Mouse (Mus musculus): ENCODE measurements around the gene Col4a1. TPM values are rescaled to one million over a fixed set of nuclear protein-coding genes. Genes with fewer than 3 reads are reported as not detected.

The Col4a1 gene
- polyA plus RNA-seq, 1 experiment from 2014 or later: 289 TPM

GRCm38 (mm10) chr8:11187581-11188271 is 124.9 kb downstream of the Col4a1 start:
- 0 out of 2 replicates have a peak, but pooled peaks cover 6% of the 10 kb centered on the region for H3K27me3 ChIP-seq (replicated peaks; ENCODE audit: control insufficient read depth, insufficient read depth, low read length)
- WGBS: 1% methylated on average over 46 of the region's 46 CpGs

GRCm38 (mm10) chr8:11186456-11186855 is 126.2 kb downstream of the Col4a1 start:
- Histone ChIP-seq H3K4me3 (ENCODE audit: low read depth, low read length) (no peak overlapping the region), H3K27ac (replicated peaks; ENCODE audit: low read depth, low read length) (no peak overlapping the region), H3K4me2 (ENCODE audit: low read depth, low read length) (no peak overlapping the region), H3K27me3 (replicated peaks; ENCODE audit: control insufficient read depth, insufficient read depth, low read length) (0 out of 2 replicates have a peak, but pooled peaks cover 6% of the 10 kb centered on the region), H3K9ac (ENCODE audit: low read depth, low read length) (no peak overlapping the region), H3K36me3 (ENCODE audit: control insufficient read depth, insufficient read depth, low read length) (no peaks in the 10 kb centered on the region), H3K4me1 (ENCODE audit: control insufficient read depth, insufficient read depth, low read length) (peaks cover 13% of the 10 kb centered on the region; the same call in 1 of the 2 replicates), H3K9me3 (ENCODE audit: control insufficient read depth, low read length) (no peaks in the 10 kb centered on the region)
- DNase-seq (ENCODE audit: low spot score): peak; percentile 35
- WGBS: 49% methylated on average over 4 of the region's 4 CpGs
- no peak for ATAC-seq (ENCODE audit: low read depth)

More at GRCm38 (mm10) chr8:11187581-11188271, 124.9 kb downstream of the Col4a1 start:
- no peaks in the 10 kb centered on the region for H3K36me3 ChIP-seq (ENCODE audit: control insufficient read depth, insufficient read depth, low read length)
- ATAC-seq (ENCODE audit: low read depth) (peak; percentile 68), DNase-seq (ENCODE audit: low spot score) (peak; percentile 82)
- H3K9me3 ChIP-seq (ENCODE audit: control insufficient read depth, low read length): no peaks in the 10 kb centered on the region
- H3K4me2 ChIP-seq (ENCODE audit: low read depth, low read length): peak overlapping the region; percentile 98
- peak overlapping the region; percentile 47 for H3K4me3 ChIP-seq (ENCODE audit: low read depth, low read length)
- peaks cover 13% of the 10 kb centered on the region; the same call in 1 of the 2 replicates for H3K4me1 ChIP-seq (ENCODE audit: control insufficient read depth, insufficient read depth, low read length)
- no peak overlapping the region for H3K27ac ChIP-seq (replicated peaks; ENCODE audit: low read depth, low read length)
- H3K9ac ChIP-seq (ENCODE audit: low read depth, low read length): peak overlapping the region; percentile 63

GRCm38 (mm10) chr8:11185672-11186071 is 127.0 kb downstream of the Col4a1 start:
- WGBS: 91% methylated on average over 2 of the region's 2 CpGs
- no peak overlapping the region for H3K4me3 ChIP-seq (ENCODE audit: low read depth, low read length)
- DNase-seq (ENCODE audit: low spot score) (no peak), ATAC-seq (ENCODE audit: low read depth) (no peak)
- no peak overlapping the region for H3K4me2 ChIP-seq (ENCODE audit: low read depth, low read length)
- no peaks in the 10 kb centered on the region for H3K36me3 ChIP-seq (ENCODE audit: control insufficient read depth, insufficient read depth, low read length)
- no peak overlapping the region for H3K27ac ChIP-seq (replicated peaks; ENCODE audit: low read depth, low read length)
- peaks cover 13% of the 10 kb centered on the region; the same call in 1 of the 2 replicates for H3K4me1 ChIP-seq (ENCODE audit: control insufficient read depth, insufficient read depth, low read length)
- no peaks in the 10 kb centered on the region for H3K9me3 ChIP-seq (ENCODE audit: control insufficient read depth, low read length)
- 0 out of 2 replicates have a peak, but pooled peaks cover 6% of the 10 kb centered on the region for H3K27me3 ChIP-seq (replicated peaks; ENCODE audit: control insufficient read depth, insufficient read depth, low read length)
- no peak overlapping the region for H3K9ac ChIP-seq (ENCODE audit: low read depth, low read length)

GRCm38 (mm10) chr8:11183611-11184031 is 129.0 kb downstream of the Col4a1 start:
- H3K4me2 ChIP-seq (ENCODE audit: low read depth, low read length): no peak overlapping the region
- no peaks in the 10 kb centered on the region for H3K36me3 ChIP-seq (ENCODE audit: control insufficient read depth, insufficient read depth, low read length)
- ATAC-seq (ENCODE audit: low read depth) (no peak; the same call in 1 of the 2 replicates), DNase-seq (ENCODE audit: low spot score) (no peak)
- 69% methylated on average over 9 of the region's 9 CpGs for WGBS
- no peak overlapping the region for H3K4me3 ChIP-seq (ENCODE audit: low read depth, low read length)
- peaks cover 13% of the 10 kb centered on the region; the same call in 1 of the 2 replicates for H3K4me1 ChIP-seq (ENCODE audit: control insufficient read depth, insufficient read depth, low read length)
- H3K27ac ChIP-seq (replicated peaks; ENCODE audit: low read depth, low read length): no peak overlapping the region
- H3K27me3 ChIP-seq (replicated peaks; ENCODE audit: control insufficient read depth, insufficient read depth, low read length): 0 out of 2 replicates have a peak, but pooled peaks cover 6% of the 10 kb centered on the region
- no peak overlapping the region for H3K9ac ChIP-seq (ENCODE audit: low read depth, low read length)
- H3K9me3 ChIP-seq (ENCODE audit: control insufficient read depth, low read length): no peaks in the 10 kb centered on the region

GRCm38 (mm10) chr8:11182606-11183005 is 130.0 kb downstream of the Col4a1 start:
- H3K27me3 ChIP-seq (replicated peaks; ENCODE audit: control insufficient read depth, insufficient read depth, low read length): no peaks in the 10 kb centered on the region
- 80% methylated on average over 12 of the region's 12 CpGs for WGBS
- H3K36me3 ChIP-seq (ENCODE audit: control insufficient read depth, insufficient read depth, low read length): no peaks in the 10 kb centered on the region
- DNase-seq (ENCODE audit: low spot score): no peak
- H3K9ac ChIP-seq (ENCODE audit: low read depth, low read length): no peak overlapping the region
- no peak overlapping the region for H3K27ac ChIP-seq (replicated peaks; ENCODE audit: low read depth, low read length)
- H3K4me2 ChIP-seq (ENCODE audit: low read depth, low read length): no peak overlapping the region
- no peak for ATAC-seq (ENCODE audit: low read depth)
- peaks cover 7% of the 10 kb centered on the region; the same call in 1 of the 2 replicates for H3K4me1 ChIP-seq (ENCODE audit: control insufficient read depth, insufficient read depth, low read length)
- no peak overlapping the region for H3K4me3 ChIP-seq (ENCODE audit: low read depth, low read length)
- H3K9me3 ChIP-seq (ENCODE audit: control insufficient read depth, low read length): no peaks in the 10 kb centered on the region

- WGBS: 50% methylated on average over 4 of the region's 4 CpGs
- Histone ChIP-seq H3K27ac (replicated peaks; ENCODE audit: low read depth, low read length) (no peak overlapping the region), H3K4me3 (ENCODE audit: low read depth, low read length) (no peak overlapping the region), H3K36me3 (ENCODE audit: control insufficient read depth, insufficient read depth, low read length) (no peaks in the 10 kb centered on the region), H3K27me3 (replicated peaks; ENCODE audit: control insufficient read depth, insufficient read depth, low read length) (no peaks in the 10 kb centered on the region), H3K9ac (ENCODE audit: low read depth, low read length) (no peak overlapping the region), H3K9me3 (ENCODE audit: control insufficient read depth, low read length) (no peaks in the 10 kb centered on the region), H3K4me2 (ENCODE audit: low read depth, low read length) (no peak overlapping the region), H3K4me1 (ENCODE audit: control insufficient read depth, insufficient read depth, low read length) (peaks cover 3% of the 10 kb centered on the region; the same call in 1 of the 2 replicates)
- no peak for ATAC-seq (ENCODE audit: low read depth)
- DNase-seq (ENCODE audit: low spot score): no peak
Observed at GRCm38 (mm10) chr8:11182148-11182484, 130.5 kb downstream of the Col4a1 start.

GRCm38 (mm10) chr8:11181420-11182147 is 131.0 kb downstream of the Col4a1 start:
- 76% methylated on average over 11 of the region's 11 CpGs for WGBS
- H3K4me3 ChIP-seq (ENCODE audit: low read depth, low read length): no peak overlapping the region
- no peaks in the 10 kb centered on the region for H3K9me3 ChIP-seq (ENCODE audit: control insufficient read depth, low read length)
- ATAC-seq (ENCODE audit: low read depth) (no peak), DNase-seq (ENCODE audit: low spot score) (no peak)
- no peaks in the 10 kb centered on the region for H3K36me3 ChIP-seq (ENCODE audit: control insufficient read depth, insufficient read depth, low read length)
- H3K4me2 ChIP-seq (ENCODE audit: low read depth, low read length): no peak overlapping the region
- H3K9ac ChIP-seq (ENCODE audit: low read depth, low read length): no peak overlapping the region
- H3K27me3 ChIP-seq (replicated peaks; ENCODE audit: control insufficient read depth, insufficient read depth, low read length): no peaks in the 10 kb centered on the region
- H3K27ac ChIP-seq (replicated peaks; ENCODE audit: low read depth, low read length): no peak overlapping the region
- H3K4me1 ChIP-seq (ENCODE audit: control insufficient read depth, insufficient read depth, low read length): no peaks in the 10 kb centered on the region

GRCm38 (mm10) chr8:11179869-11180268 is 132.8 kb downstream of the Col4a1 start:
- no peak for DNase-seq (ENCODE audit: low spot score)
- 74% methylated on average over 3 of the region's 3 CpGs for WGBS
- ATAC-seq (ENCODE audit: low read depth): no peak
- Histone ChIP-seq H3K27me3 (replicated peaks; ENCODE audit: control insufficient read depth, insufficient read depth, low read length) (no peaks in the 10 kb centered on the region), H3K9me3 (ENCODE audit: control insufficient read depth, low read length) (no peaks in the 10 kb centered on the region), H3K4me3 (ENCODE audit: low read depth, low read length) (no peak overlapping the region), H3K27ac (replicated peaks; ENCODE audit: low read depth, low read length) (no peak overlapping the region), H3K4me1 (ENCODE audit: control insufficient read depth, insufficient read depth, low read length) (no peaks in the 10 kb centered on the region), H3K4me2 (ENCODE audit: low read depth, low read length) (no peak overlapping the region), H3K9ac (ENCODE audit: low read depth, low read length) (no peak overlapping the region), H3K36me3 (ENCODE audit: control insufficient read depth, insufficient read depth, low read length) (no peaks in the 10 kb centered on the region)
